Mouse (Mus musculus) left cerebral cortex, postnatal 25 days (tissue): ENCODE data around the gene Rd3. TPM values are rescaled to one million over a fixed set of nuclear protein-coding genes. Genes with fewer than 3 reads are reported as not detected.

Experiments used
- DNase-seq, 2 experiments: peaks; one replicate each; pipeline ENCODE4 v3.0.0; 2022; ENCODE audit warnings: low spot score in 2 of 2, mixed read lengths in 1 of 2
- intact Hi-C: fragments of 180-260 bp; cut with DNase I; formaldehyde crosslinking; loops from one replicate; pipeline ENCODE4 v1.15.1; 2025
- microRNA-seq, 2 experiments: library from miRNA; unstranded; fragments of <30 nt; microRNA quantifications; one replicate each; pipeline ENCODE4 v1.2.0; 2022
- total RNA-seq, 2 experiments: library from RNA; stranded (reverse); gene quantifications; 2 replicates each; pipeline ENCODE4 v1.2.3; 2021

The Rd3 gene
- total RNA-seq, 2 experiments from 2014 or later = 0.18 to 0.32 TPM

- no peak for DNase-seq
- intact Hi-C loops = no loop called here
These were observed 21.9 kb downstream of the Rd3 start for GRCm38 (mm10) chr1:191999022-191999421.

Small RNAs within 50 kb of the gene (microRNA-seq; reads per million reads assigned to microRNA genes)
- 0 reads per million in 2 experiments for gene Mir3473c

Other genes starting within 250 kb of the Rd3 start
- gene Nek2, start 155.9 kb upstream of the Rd3 start, total RNA-seq = 1 to 10 TPM; 1.2 to 1.6 TPM
- gene Slc30a1, start 70.6 kb upstream of the Rd3 start, total RNA-seq = 10 to 100 TPM; 28.2 to 36.9 TPM
- gene Traf5, start 115.2 kb downstream of the Rd3 start, total RNA-seq = 1 to 10 TPM; 5.6 to 8.7 TPM
- gene Rcor3, start 160.7 kb downstream of the Rd3 start, total RNA-seq = 10 to 100 TPM; 28.0 to 31.3 TPM
- 10 to 100 TPM; 76.5 to 81.5 TPM for gene Kcnh1, start 213.4 kb downstream of the Rd3 start, total RNA-seq